Mouse (Mus musculus): ENCODE measurements around the gene Mttp.
"Not testable (repeated sequence)": the region's sequence is repeated elsewhere in the genome, so short reads cannot be mapped to it uniquely, and the experiment has no call there.

Gene Mttp

GRCm38 (mm10) chr3:138144642-138145171 lies at the start of gene Mttp:
Gene Mttp (minus strand): TSS chr3:138144968.
- DNase-seq = peak; percentile 73 to 87

GRCm38 (mm10) chr3:138193683-138194302 lies 49.0 kb upstream of the Mttp start, which contains the start of gene 4930579F01Rik:
Gene 4930579F01Rik (minus strand): TSS chr3:138193825.
- no peak for DNase-seq

- DNase-seq = no peak
Observed at GRCm38 (mm10) chr3:138192260-138192659, 47.5 kb upstream of the Mttp start.

GRCm38 (mm10) chr3:138185995-138186930 lies 41.5 kb upstream of the Mttp start:
- no peak for DNase-seq

GRCm38 (mm10) chr3:138185290-138185689 lies 40.5 kb upstream of the Mttp start:
- no peak for DNase-seq

- no peak for DNase-seq
Observed at GRCm38 (mm10) chr3:138183371-138183770, 38.6 kb upstream of the Mttp start.

GRCm38 (mm10) chr3:138182019-138182418 lies 37.3 kb upstream of the Mttp start:
- DNase-seq = no peak

- no peak for DNase-seq
Observed at GRCm38 (mm10) chr3:138175551-138175950, 30.8 kb upstream of the Mttp start.

- DNase-seq = no peak
Observed at GRCm38 (mm10) chr3:138173291-138173690, 28.5 kb upstream of the Mttp start.

- no peak for DNase-seq
Observed at GRCm38 (mm10) chr3:138162553-138163183, 17.9 kb upstream of the Mttp start.

- DNase-seq = no peak
Observed at GRCm38 (mm10) chr3:138161623-138162022, 16.9 kb upstream of the Mttp start.

- peak in 1 of 2 experiments; percentile 17 for DNase-seq
Observed at GRCm38 (mm10) chr3:138156651-138157050, 11.9 kb upstream of the Mttp start.

- DNase-seq = no peak
Observed at GRCm38 (mm10) chr3:138155062-138155461, 10.3 kb upstream of the Mttp start.

GRCm38 (mm10) chr3:138148811-138149210 lies 4.0 kb upstream of the Mttp start:
- DNase-seq = no peak

GRCm38 (mm10) chr3:138144060-138144641 lies 617 bp downstream of the Mttp start:
- no peak for DNase-seq

- DNase-seq = peak; percentile 99
Observed at GRCm38 (mm10) chr3:138143315-138144059, 1.3 kb downstream of the Mttp start, which contains the start of gene Trmt10a. Gene Trmt10a (plus strand): TSS chr3:138143448.

GRCm38 (mm10) chr3:138142733-138143314 lies 1.9 kb downstream of the Mttp start:
- no peak for DNase-seq

- peak in 1 of 2 experiments; percentile 22 for DNase-seq
Observed at GRCm38 (mm10) chr3:138142052-138142732, 2.6 kb downstream of the Mttp start.

GRCm38 (mm10) chr3:138139663-138140062 lies 5.1 kb downstream of the Mttp start:
- DNase-seq = no peak

GRCm38 (mm10) chr3:138138146-138138545 lies 6.6 kb downstream of the Mttp start:
- DNase-seq = not testable (repeated sequence)

- DNase-seq = no peak
Observed at GRCm38 (mm10) chr3:138134528-138134927, 10.2 kb downstream of the Mttp start.
